Mouse (Mus musculus) CH12.LX (cell line): ENCODE results near the gene Olfr122. TPM values are rescaled to one million over a fixed set of nuclear protein-coding genes. Genes with fewer than 3 reads are reported as not detected.

Source experiments
- DNase-seq: peaks from one replicate; pipeline ENCODE4 v3.0.0-alpha.2; 2013; ENCODE audit errors: extremely low read depth
- H3K27ac ChIP-seq: 2 replicates; pipeline ENCODE4 v1.5.1; 2012; ENCODE audit warnings: low read depth, mild to moderate bottlenecking, control low read depth, moderate library complexity; ENCODE audit not compliant: insufficient read depth
- H3K27me3 ChIP-seq: replicated peaks from 2 replicates; pipeline ENCODE3; 2012; ENCODE audit warnings: inconsistent platforms
- H3K36me3 ChIP-seq, 2 experiments: replicated peaks in 1 of 2; 2 replicates each; pipeline versions ENCODE3 to v1.6.1; 2012; ENCODE audit warnings: inconsistent platforms in 1 of 2, low read length in 1 of 2, mild to moderate bottlenecking in 1 of 2, mixed read lengths in 1 of 2, moderate library complexity in 1 of 2; ENCODE audit not compliant: control insufficient read depth in 1 of 2, insufficient read depth in 1 of 2
- H3K4me1 ChIP-seq, 2 experiments: 2 replicates each; pipeline ENCODE4 v1.6.1; 2012; ENCODE audit warnings: inconsistent platforms in 1 of 2, moderate library complexity in 1 of 2; ENCODE audit not compliant: insufficient read depth in 2 of 2, control insufficient read depth in 1 of 2
- H3K4me2 ChIP-seq: 2 replicates; pipeline ENCODE4 v1.6.1; 2012; ENCODE audit warnings: low read depth, mild to moderate bottlenecking, control low read depth; ENCODE audit not compliant: poor library complexity, insufficient read depth, severe bottlenecking
- H3K4me3 ChIP-seq, 3 experiments: fragments of 150-350 bp in 1 of 3; sonication (generic) in 1 of 3; replicated peaks in 1 of 3; 2 replicates each; pipeline versions ENCODE3 to v1.5.1; 2011 to 2012; ENCODE audit warnings: low read depth in 2 of 3, low read length in 2 of 3, mild to moderate bottlenecking in 2 of 3, moderate library complexity in 2 of 3, control low read depth in 1 of 3, improper control_type of control experiment in 1 of 3, inconsistent platforms in 1 of 3, mixed read lengths in 1 of 3; ENCODE audit not compliant: poor library complexity in 1 of 3
- H3K79me2 ChIP-seq: replicated peaks from 2 replicates; pipeline ENCODE4 v1.6.1; 2012; ENCODE audit warnings: mild to moderate bottlenecking, moderate library complexity; ENCODE audit not compliant: control insufficient read depth, poor library complexity, insufficient read depth, severe bottlenecking; ENCODE audit errors: extremely low read depth
- H3K9ac ChIP-seq: 2 replicates; pipeline ENCODE4 v1.6.1; 2012; ENCODE audit warnings: low read depth, mild to moderate bottlenecking, control low read depth, moderate library complexity; ENCODE audit not compliant: insufficient read depth
- H3K9me3 ChIP-seq: replicated peaks from 2 replicates; pipeline ENCODE3; 2012; ENCODE audit warnings: low read length, inconsistent platforms, mixed read lengths
- BHLHE40 ChIP-seq: IDR thresholded peaks from 2 replicates; pipeline ENCODE4 v1.6.1; 2011; ENCODE audit warnings: mild to moderate bottlenecking, low read depth, low read length, improper control_type of control experiment
- HCFC1 ChIP-seq: IDR thresholded peaks from 2 replicates; pipeline ENCODE4 v1.6.1; 2012; ENCODE audit warnings: low read depth, mild to moderate bottlenecking, inconsistent platforms, low read length, improper control_type of control experiment
- IRF4 ChIP-seq: IDR thresholded peaks from 2 replicates; pipeline ENCODE4 v1.6.1; 2014; ENCODE audit warnings: low read depth, mild to moderate bottlenecking, inconsistent platforms, low read length, improper control_type of control experiment
- KAT2A ChIP-seq: IDR thresholded peaks from 2 replicates; pipeline ENCODE4 v1.6.1; 2012; ENCODE audit warnings: low read length, improper control_type of control experiment, inconsistent platforms; ENCODE audit not compliant: insufficient replicate concordance
- MAFK ChIP-seq: IDR thresholded peaks from 2 replicates; pipeline ENCODE4 v1.6.1; 2011; ENCODE audit warnings: low read length, improper control_type of control experiment; ENCODE audit not compliant: insufficient replicate concordance
- MAX ChIP-seq: IDR thresholded peaks from 2 replicates; pipeline ENCODE4 v1.6.1; 2011; ENCODE audit warnings: low read length, improper control_type of control experiment
- MEF2A ChIP-seq: IDR thresholded peaks from 2 replicates; pipeline ENCODE4 v1.6.1; 2014; ENCODE audit warnings: low read depth, mild to moderate bottlenecking, inconsistent platforms, low read length, improper control_type of control experiment, borderline replicate concordance
- NELFE ChIP-seq: IDR thresholded peaks from 2 replicates; pipeline ENCODE4 v1.6.1; 2011; ENCODE audit warnings: low read depth, low read length, improper control_type of control experiment
- PAX5 ChIP-seq: IDR thresholded peaks from 2 replicates; pipeline ENCODE4 v1.6.1; 2012; ENCODE audit warnings: low read length, inconsistent platforms, mixed read lengths
- RAD21 ChIP-seq: IDR thresholded peaks from 2 replicates; pipeline ENCODE4 v1.6.1; 2011; ENCODE audit warnings: low read depth, mild to moderate bottlenecking, low read length, improper control_type of control experiment, moderate library complexity
- SIN3A ChIP-seq: IDR thresholded peaks from 2 replicates; pipeline ENCODE4 v1.6.1; 2012; ENCODE audit warnings: low read length, improper control_type of control experiment, inconsistent platforms
- TCF12 ChIP-seq: IDR thresholded peaks from 2 replicates; pipeline ENCODE4 v1.6.1; 2014; ENCODE audit warnings: low read depth, mild to moderate bottlenecking, inconsistent platforms, low read length, improper control_type of control experiment
- dilution Hi-C: fragments of 300-500 bp; cut with MboI; formaldehyde crosslinking; loops from 2 replicates; pipeline ENCODE4 v1.14.3; 2020; ENCODE audit warnings: low sequenced_read_pairs; ENCODE audit not compliant: extremely low pct_unique_long_range_greater_than_20kb, extremely low pct_ligation_motif_present
- in situ Hi-C: fragments of 300-500 bp; cut with MboI; formaldehyde crosslinking; loops from 3 replicates; pipeline ENCODE4 v1.14.3; 2019; ENCODE audit warnings: low sequenced_read_pairs, low pct_ligation_motif_present, low pct_unique_long_range_greater_than_20kb, mixed read lengths
- polyA plus RNA-seq: library from polyadenylated mRNA; unstranded; fragments of >175 nt; gene quantifications from 2 replicates; pipeline ENCODE4 v1.2.1, GENCODE M21; 2012; ENCODE audit warnings: low read depth; ENCODE audit not compliant: insufficient read length
- total RNA-seq, 2 experiments: library from RNA; depleted of rRNA; stranded (reverse); fragments of 300-350 nt in 1 of 2; fragments of >200 nt in 1 of 2; gene quantifications; 2 replicates each; pipeline ENCODE4 v1.2.3; 2012 to 2014

Olfr122 gene
- total and polyA plus RNA-seq, 3 experiments: not detected

DNA sequence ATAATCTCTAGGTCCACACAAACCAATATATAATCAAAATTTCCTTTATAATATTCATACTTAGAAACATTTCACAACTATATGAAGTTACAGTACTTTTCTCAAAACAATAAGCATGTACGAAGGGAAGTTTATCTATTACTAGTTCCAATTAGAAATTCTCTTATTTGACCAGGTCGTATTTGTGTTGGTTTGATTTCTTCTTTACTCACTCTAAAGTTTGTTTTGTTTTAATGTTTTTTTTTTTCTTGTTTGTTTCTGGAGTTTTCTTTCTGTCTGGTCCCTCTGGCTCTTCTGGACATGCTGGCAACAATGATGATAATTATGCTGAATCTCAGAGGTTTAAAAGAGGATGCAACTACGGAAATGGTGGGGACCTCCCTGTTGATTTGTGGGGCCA lies 31.2 kb downstream of the Olfr122 start, which contains the start of gene Olfr124:
Olfr124 (plus strand) TSS at position 301 of the 400 bp plus-strand sequence.
- TF ChIP-seq MAX: no peak
- TF ChIP-seq BHLHE40: no peak
- no peak for TF ChIP-seq PAX5
- no peak for TF ChIP-seq IRF4
- TF ChIP-seq MAFK: no peak
- no peak for TF ChIP-seq HCFC1
- no peak for TF ChIP-seq NELFE
- no peak for TF ChIP-seq TCF12
- no peak for TF ChIP-seq MEF2A
- TF ChIP-seq KAT2A: no peak
- TF ChIP-seq RAD21: no peak
- TF ChIP-seq SIN3A: no peak
- no peak for DNase-seq
- dilution Hi-C loops: no loop called here
- Histone ChIP-seq H3K9me3 (peaks cover 16% of the 10 kb centered on the region), H3K79me2 (no peaks in the 10 kb centered on the region), H3K4me2 (no peak within 1 kb of the TSS), H3K4me3 (no peak within 1 kb of the TSS), H3K27me3 (no peaks in the 10 kb centered on the region), H3K9ac (no peak within 1 kb of the TSS), H3K36me3 (no peaks in the 10 kb centered on the region), H3K4me1 (no peaks in the 10 kb centered on the region), H3K27ac (no peak within 1 kb of the TSS)
- in situ Hi-C loops: no loop called here

Other genes with a start within 250 kb of the Olfr122 start
- not detected in 2 replicates for gene Olfr112, start 199.2 kb upstream of the Olfr122 start, total RNA-seq (2012; rRNA removed)
- gene Olfr112, start 199.2 kb upstream of the Olfr122 start, total RNA-seq (2014; rRNA removed): not detected in 2 replicates
- not detected in 2 replicates for gene Olfr112, start 199.2 kb upstream of the Olfr122 start, polyA plus RNA-seq
- not detected in 2 replicates for gene Olfr113, start 190.9 kb upstream of the Olfr122 start, total RNA-seq (2012; rRNA removed)
- gene Olfr113, start 190.9 kb upstream of the Olfr122 start, total RNA-seq (2014; rRNA removed): not detected in 2 replicates
- not detected in 2 replicates for gene Olfr113, start 190.9 kb upstream of the Olfr122 start, polyA plus RNA-seq
- not detected in 2 replicates for gene Olfr114, start 175.9 kb upstream of the Olfr122 start, total RNA-seq (2012; rRNA removed)
- gene Olfr114, start 175.9 kb upstream of the Olfr122 start, total RNA-seq (2014; rRNA removed): not detected in 2 replicates
- not detected in 2 replicates for gene Olfr114, start 175.9 kb upstream of the Olfr122 start, polyA plus RNA-seq
- gene Olfr115, start 141.5 kb upstream of the Olfr122 start, total RNA-seq (2012; rRNA removed): not detected in 2 replicates
- not detected in 2 replicates for gene Olfr115, start 141.5 kb upstream of the Olfr122 start, total RNA-seq (2014; rRNA removed)
- not detected in 2 replicates for gene Olfr115, start 141.5 kb upstream of the Olfr122 start, polyA plus RNA-seq
- not detected in 2 replicates for gene Olfr116, start 141.4 kb upstream of the Olfr122 start, total RNA-seq (2012; rRNA removed)
- not detected in 2 replicates for gene Olfr116, start 141.4 kb upstream of the Olfr122 start, total RNA-seq (2014; rRNA removed)
- not detected in 2 replicates for gene Olfr116, start 141.4 kb upstream of the Olfr122 start, polyA plus RNA-seq
- gene Olfr117, start 104.8 kb upstream of the Olfr122 start, total RNA-seq (2012; rRNA removed): not detected in 2 replicates
- not detected in 2 replicates for gene Olfr117, start 104.8 kb upstream of the Olfr122 start, total RNA-seq (2014; rRNA removed)
- not detected in 2 replicates for gene Olfr117, start 104.8 kb upstream of the Olfr122 start, polyA plus RNA-seq
- not detected in 2 replicates for gene Olfr118, start 101.6 kb upstream of the Olfr122 start, total RNA-seq (2012; rRNA removed)
- gene Olfr118, start 101.6 kb upstream of the Olfr122 start, total RNA-seq (2014; rRNA removed): not detected in 2 replicates
- gene Olfr118, start 101.6 kb upstream of the Olfr122 start, polyA plus RNA-seq: not detected in 2 replicates
- not detected in 2 replicates for gene Olfr119, start 72.0 kb upstream of the Olfr122 start, total RNA-seq (2012; rRNA removed)
- gene Olfr119, start 72.0 kb upstream of the Olfr122 start, total RNA-seq (2014; rRNA removed): not detected in 2 replicates
- not detected in 2 replicates for gene Olfr119, start 72.0 kb upstream of the Olfr122 start, polyA plus RNA-seq
- not detected in 2 replicates for gene Olfr120, start 46.8 kb upstream of the Olfr122 start, total RNA-seq (2012; rRNA removed)
- not detected in 2 replicates for gene Olfr120, start 46.8 kb upstream of the Olfr122 start, total RNA-seq (2014; rRNA removed)
- not detected in 2 replicates for gene Olfr120, start 46.8 kb upstream of the Olfr122 start, polyA plus RNA-seq
- gene Olfr121, start 19.8 kb upstream of the Olfr122 start, total RNA-seq (2012; rRNA removed): not detected in 2 replicates
- not detected in 2 replicates for gene Olfr121, start 19.8 kb upstream of the Olfr122 start, total RNA-seq (2014; rRNA removed)
- not detected in 2 replicates for gene Olfr121, start 19.8 kb upstream of the Olfr122 start, polyA plus RNA-seq
- not detected in 2 replicates for gene Olfr123, start 24.9 kb downstream of the Olfr122 start, total RNA-seq (2012; rRNA removed)
- not detected in 2 replicates for gene Olfr123, start 24.9 kb downstream of the Olfr122 start, total RNA-seq (2014; rRNA removed)
- gene Olfr123, start 24.9 kb downstream of the Olfr122 start, polyA plus RNA-seq: not detected in 2 replicates
- not detected in 2 replicates for gene Olfr124, start 31.3 kb downstream of the Olfr122 start, total RNA-seq (2012; rRNA removed)
- not detected in 2 replicates for gene Olfr124, start 31.3 kb downstream of the Olfr122 start, total RNA-seq (2014; rRNA removed)
- not detected in 2 replicates for gene Olfr124, start 31.3 kb downstream of the Olfr122 start, polyA plus RNA-seq
- not detected in 2 replicates for gene Olfr125, start 64.3 kb downstream of the Olfr122 start, total RNA-seq (2012; rRNA removed)
- not detected in 2 replicates for gene Olfr125, start 64.3 kb downstream of the Olfr122 start, total RNA-seq (2014; rRNA removed)
- not detected in 2 replicates for gene Olfr125, start 64.3 kb downstream of the Olfr122 start, polyA plus RNA-seq
- gene Olfr126, start 78.9 kb downstream of the Olfr122 start, total RNA-seq (2012; rRNA removed): not detected in 2 replicates
- gene Olfr126, start 78.9 kb downstream of the Olfr122 start, total RNA-seq (2014; rRNA removed): not detected in 2 replicates
- gene Olfr126, start 78.9 kb downstream of the Olfr122 start, polyA plus RNA-seq: not detected in 2 replicates
- not detected in 2 replicates for gene Olfr127, start 131.8 kb downstream of the Olfr122 start, total RNA-seq (2012; rRNA removed)
- not detected in 2 replicates for gene Olfr127, start 131.8 kb downstream of the Olfr122 start, total RNA-seq (2014; rRNA removed)
- gene Olfr127, start 131.8 kb downstream of the Olfr122 start, polyA plus RNA-seq: 0.07 and 0.10 TPM in 2 replicates
- not detected in 2 replicates for gene Olfr128, start 151.9 kb downstream of the Olfr122 start, total RNA-seq (2012; rRNA removed)
- not detected in 2 replicates for gene Olfr128, start 151.9 kb downstream of the Olfr122 start, total RNA-seq (2014; rRNA removed)
- not detected in 2 replicates for gene Olfr128, start 151.9 kb downstream of the Olfr122 start, polyA plus RNA-seq
- gene Olfr761, start 184.5 kb downstream of the Olfr122 start, total RNA-seq (2012; rRNA removed): not detected in 2 replicates
- gene Olfr761, start 184.5 kb downstream of the Olfr122 start, total RNA-seq (2014; rRNA removed): not detected in 2 replicates
- gene Olfr761, start 184.5 kb downstream of the Olfr122 start, polyA plus RNA-seq: not detected in 2 replicates